Mouse (Mus musculus): ENCODE results near the gene 9330182O14Rik.

DNA sequence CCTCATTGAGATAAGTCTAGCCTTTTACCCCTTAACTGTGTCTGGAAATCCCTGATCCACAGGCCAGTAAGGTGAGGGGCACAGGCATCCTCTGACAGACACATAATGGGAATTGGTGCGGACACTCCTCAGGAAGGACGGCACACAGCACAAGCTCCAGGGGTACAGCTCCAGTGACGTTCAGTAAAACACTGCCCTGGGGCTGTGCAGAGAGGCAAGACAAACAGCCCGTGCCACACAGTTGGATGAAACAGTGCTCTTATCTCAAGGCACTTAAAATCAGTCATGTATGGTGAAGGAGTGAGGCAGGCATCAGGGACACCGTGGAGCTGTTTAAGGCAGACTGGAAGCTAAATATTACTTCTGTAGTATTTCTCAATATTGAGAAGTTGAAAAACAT is 4.7 kb upstream of the 9330182O14Rik start:
- TF ChIP-seq CTCF (IDR thresholded peaks at IDR 0.05; ENCODE audit: control insufficient read depth, insufficient read depth, low read length) (no peak), POLR2A (IDR thresholded peaks at IDR 0.05; ENCODE audit: borderline replicate concordance, control insufficient read depth, low read depth, low read length) (no peak)
